Mouse (Mus musculus) neural tube, embryonic 11.5 days (tissue): Measurements from ENCODE around the gene Bmpr1b. TPM values are rescaled to one million over a fixed set of nuclear protein-coding genes. Genes with fewer than 3 reads are reported as not detected.

Source experiments
- ATAC-seq: fragments of 200-750 bp; cut with Nextera tagmentation; 2 replicates; pipeline ENCODE4 v1.8.0; 2017; ENCODE audit warnings: moderate number of reproducible peaks, mild to moderate bottlenecking, moderate TSS enrichment, moderate library complexity; ENCODE audit not compliant: insufficient read depth, low FRiP score, low TSS enrichment
- DNase-seq: peaks from one replicate; pipeline ENCODE4 v3.0.0-alpha.2; 2015; ENCODE audit warnings: low spot score
- H3K27ac ChIP-seq: fragments of 300-500 bp; sonication (generic); 2 replicates; pipeline ENCODE4 v1.5.1; 2014; ENCODE audit warnings: low read depth, mild to moderate bottlenecking, low read length
- H3K27me3 ChIP-seq: fragments of 300-500 bp; sonication (generic); 2 replicates; pipeline ENCODE4 v1.6.1; 2014; ENCODE audit warnings: mild to moderate bottlenecking, low read length, mixed read lengths; ENCODE audit not compliant: control insufficient read depth, insufficient read depth
- H3K36me3 ChIP-seq: fragments of 300-500 bp; sonication (generic); 2 replicates; pipeline ENCODE4 v1.6.1; 2014; ENCODE audit warnings: mild to moderate bottlenecking, low read length, moderate library complexity, mixed read lengths; ENCODE audit not compliant: control insufficient read depth, insufficient read depth
- H3K4me1 ChIP-seq: fragments of 300-500 bp; sonication (generic); 2 replicates; pipeline ENCODE4 v1.6.1; 2014; ENCODE audit warnings: low read length, mixed read lengths; ENCODE audit not compliant: control insufficient read depth, insufficient read depth
- H3K4me2 ChIP-seq: fragments of 300-500 bp; sonication (generic); 2 replicates; pipeline ENCODE4 v1.6.1; 2014; ENCODE audit warnings: low read depth, mild to moderate bottlenecking, moderate library complexity
- H3K4me3 ChIP-seq: fragments of 300-500 bp; sonication (generic); 2 replicates; pipeline ENCODE4 v1.5.1; 2014; ENCODE audit warnings: low read depth, low read length
- H3K9ac ChIP-seq: fragments of 300-500 bp; sonication (generic); 2 replicates; pipeline ENCODE4 v1.6.1; 2014; ENCODE audit warnings: mild to moderate bottlenecking, low read length
- H3K9me3 ChIP-seq: fragments of 300-500 bp; sonication (generic); 2 replicates; pipeline ENCODE4 v1.6.1; 2016; ENCODE audit warnings: low read length; ENCODE audit not compliant: control insufficient read depth
- WGBS: fragments of 180-500 bp; shearing (Covaris S2); extraction: QIAGEN DNeasy Blood & Tissue Kit; methylation state at CpG from one replicate; pipeline ENCODE4 v1.1.7; 2014; 5-methylcytosine and 5-hydroxymethylcytosine counted together
- polyA plus RNA-seq: library from polyadenylated mRNA; unstranded; fragments of >200 nt; fragmentation: Nextera tagmentation; extraction: Ambion mirVana; gene quantifications from 2 replicates; pipeline ENCODE4 v1.2.1, GENCODE M21; 2014

Bmpr1b gene
- polyA plus RNA-seq, 1 experiment from 2014 or later, result 17.8 TPM

DNA sequence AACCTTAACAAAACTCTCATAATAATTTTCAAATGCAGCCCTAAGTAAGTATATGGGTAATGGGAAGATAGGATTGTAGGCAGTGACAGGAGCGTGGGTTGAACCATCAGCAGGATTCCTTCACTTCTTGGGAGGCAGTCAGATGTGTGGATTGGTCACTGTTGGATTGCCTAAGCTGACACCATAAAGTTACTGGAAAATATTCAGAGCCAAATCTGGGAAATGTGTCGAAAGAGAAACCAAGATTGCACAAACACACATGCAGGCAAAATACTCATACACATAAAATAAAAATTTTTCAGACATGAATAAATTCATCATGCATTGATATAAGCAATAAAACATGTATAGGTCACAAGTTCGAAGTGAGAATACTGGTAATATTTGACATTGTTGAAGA, 17.3 kb upstream of the Bmpr1b start:
- no peaks in the 10 kb centered on the region for H3K9me3 ChIP-seq
- no peak overlapping the region for H3K27ac ChIP-seq
- WGBS, result 92% methylated on average over 3 of the region's 3 CpGs
- H3K4me2 ChIP-seq, result no peak overlapping the region
- H3K4me3 ChIP-seq, result no peak overlapping the region
- H3K4me1 ChIP-seq, result no peaks in the 10 kb centered on the region
- H3K9ac ChIP-seq, result no peak overlapping the region
- no peak for DNase-seq
- no peaks in the 10 kb centered on the region for H3K27me3 ChIP-seq
- H3K36me3 ChIP-seq, result no peaks in the 10 kb centered on the region
- no peak for ATAC-seq

DNA sequence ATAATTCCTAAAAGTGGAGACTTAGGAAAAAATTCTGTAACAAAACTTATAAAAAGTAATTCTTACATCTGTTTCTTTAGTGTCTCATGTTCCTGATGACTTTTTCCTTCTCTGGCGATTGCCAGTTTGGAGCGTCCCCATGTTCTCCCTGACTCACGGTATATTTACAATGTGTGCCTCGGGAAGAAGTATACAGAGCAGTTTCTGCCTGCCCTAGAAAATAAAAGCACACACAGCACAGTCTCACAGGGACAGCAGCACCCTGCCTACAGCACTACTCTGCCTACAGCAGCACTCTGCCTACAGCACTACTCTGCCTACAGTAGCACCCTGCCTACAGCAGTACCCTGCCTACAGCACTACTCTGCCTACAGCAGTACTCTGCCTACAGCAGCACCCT, 4.8 kb upstream of the Bmpr1b start:
- Histone ChIP-seq H3K9me3 (no peaks in the 10 kb centered on the region), H3K9ac (no peak overlapping the region), H3K4me3 (no peak overlapping the region), H3K27ac (no peak overlapping the region), H3K27me3 (no peaks in the 10 kb centered on the region), H3K4me1 (no peaks in the 10 kb centered on the region), H3K4me2 (no peak overlapping the region), H3K36me3 (no peaks in the 10 kb centered on the region)
- WGBS, result 86% methylated on average over 4 of the region's 4 CpGs
- ATAC-seq (no peak), DNase-seq (no peak)

DNA sequence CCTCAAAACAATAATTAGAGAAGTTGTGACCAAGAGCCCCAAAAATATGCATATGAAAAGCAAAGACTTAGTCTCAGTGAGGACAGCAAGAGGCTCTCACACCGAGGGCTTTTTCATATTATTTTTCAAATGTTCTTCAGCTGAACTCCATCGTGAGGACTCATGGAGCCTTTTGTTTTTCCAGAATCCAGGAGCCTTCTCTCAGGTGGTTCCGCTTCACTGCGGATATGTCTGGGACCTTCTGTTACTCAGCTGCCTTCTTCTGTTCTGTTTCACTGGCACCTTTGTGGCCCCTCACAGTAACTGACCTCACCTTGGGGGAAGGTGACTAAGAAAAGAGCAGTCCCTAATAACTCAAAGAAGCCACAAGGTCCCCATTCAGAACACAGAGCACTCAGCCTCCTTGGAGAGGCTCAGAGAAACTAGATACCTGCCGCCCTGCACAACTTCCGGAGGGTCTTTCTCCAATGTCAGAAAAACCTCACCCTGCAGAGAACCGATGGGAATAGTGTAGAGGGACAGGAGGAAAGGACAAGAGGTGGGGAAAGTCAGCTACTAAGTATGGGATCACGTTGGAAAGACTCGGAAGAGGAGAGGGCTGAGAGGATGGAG, 868 bp downstream of the Bmpr1b start:
- H3K36me3 ChIP-seq, result no peaks in the 10 kb centered on the region
- no peaks in the 10 kb centered on the region for H3K9me3 ChIP-seq
- H3K9ac ChIP-seq, result peak overlapping the region; percentile 75
- 8% methylated on average over 9 of the region's 9 CpGs for WGBS
- H3K27me3 ChIP-seq, result no peaks in the 10 kb centered on the region; the same call in 1 of the 2 replicates
- H3K4me2 ChIP-seq, result peak overlapping the region; percentile 60
- H3K4me1 ChIP-seq, result no peaks in the 10 kb centered on the region
- no peak for DNase-seq
- peak overlapping the region; percentile 54 for H3K4me3 ChIP-seq
- no peak; the same call in 1 of the 2 replicates for ATAC-seq
- peak overlapping the region; percentile 49; the same call in 1 of the 2 replicates for H3K27ac ChIP-seq

DNA sequence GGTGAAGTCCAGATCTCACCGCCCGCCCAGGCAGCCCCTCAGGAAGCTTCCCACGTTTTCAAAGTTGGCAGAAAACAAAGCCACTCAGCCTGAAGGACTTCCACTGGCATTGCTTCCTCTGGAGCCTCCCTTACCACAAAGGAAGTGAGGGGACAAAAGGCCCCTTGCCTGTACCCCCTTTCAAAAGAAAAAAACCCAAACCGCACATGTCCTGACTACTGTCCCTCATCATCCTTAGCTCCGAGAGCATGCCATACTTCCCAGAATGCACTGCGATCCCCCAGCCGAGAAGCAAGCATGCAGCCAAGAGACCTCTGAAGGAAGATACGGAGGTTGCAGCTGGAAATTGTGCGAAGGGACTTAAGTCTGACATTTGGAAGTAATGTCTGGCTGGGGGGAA, 4.2 kb downstream of the Bmpr1b start:
- no peak for ATAC-seq
- WGBS, result 72% methylated on average over 9 of the region's 9 CpGs

DNA sequence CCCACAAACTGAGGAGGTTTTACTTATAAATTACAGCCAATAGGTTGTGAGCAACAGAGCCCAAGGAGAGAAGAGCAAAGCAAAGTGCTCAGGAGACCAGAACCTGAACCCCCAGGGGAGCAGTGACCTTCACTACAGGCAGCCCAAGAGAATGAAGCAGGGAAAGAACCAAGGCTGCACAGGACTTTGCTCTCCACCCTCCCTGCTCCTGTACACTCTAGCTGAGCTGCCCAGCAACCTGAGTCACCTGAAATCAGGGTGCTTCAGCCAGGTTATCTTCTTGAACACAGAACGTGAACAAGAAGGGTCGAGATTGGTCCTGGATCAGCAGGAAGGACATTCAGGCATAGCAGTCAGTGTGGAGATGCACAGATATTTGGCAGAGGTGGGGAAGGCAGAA, 5.3 kb downstream of the Bmpr1b start:
- Histone ChIP-seq H3K4me1 (no peaks in the 10 kb centered on the region), H3K4me2 (no peak overlapping the region), H3K27me3 (no peaks in the 10 kb centered on the region; the same call in 1 of the 2 replicates), H3K9ac (no peak overlapping the region), H3K4me3 (no peak overlapping the region), H3K9me3 (no peaks in the 10 kb centered on the region), H3K36me3 (no peaks in the 10 kb centered on the region), H3K27ac (no peak overlapping the region)
- DNase-seq (no peak), ATAC-seq (no peak)
- WGBS, result 86% methylated on average over 2 of the region's 2 CpGs

More for the DNA sequence above, 4.2 kb downstream of the Bmpr1b start:
- no peaks in the 10 kb centered on the region for H3K4me1 ChIP-seq
- no peak overlapping the region for H3K9ac ChIP-seq
- DNase-seq, result no peak
- H3K36me3 ChIP-seq, result no peaks in the 10 kb centered on the region
- no peaks in the 10 kb centered on the region for H3K9me3 ChIP-seq
- H3K4me2 ChIP-seq, result no peak overlapping the region
- H3K4me3 ChIP-seq, result no peak overlapping the region
- no peaks in the 10 kb centered on the region; the same call in 1 of the 2 replicates for H3K27me3 ChIP-seq
- no peak overlapping the region for H3K27ac ChIP-seq

DNA sequence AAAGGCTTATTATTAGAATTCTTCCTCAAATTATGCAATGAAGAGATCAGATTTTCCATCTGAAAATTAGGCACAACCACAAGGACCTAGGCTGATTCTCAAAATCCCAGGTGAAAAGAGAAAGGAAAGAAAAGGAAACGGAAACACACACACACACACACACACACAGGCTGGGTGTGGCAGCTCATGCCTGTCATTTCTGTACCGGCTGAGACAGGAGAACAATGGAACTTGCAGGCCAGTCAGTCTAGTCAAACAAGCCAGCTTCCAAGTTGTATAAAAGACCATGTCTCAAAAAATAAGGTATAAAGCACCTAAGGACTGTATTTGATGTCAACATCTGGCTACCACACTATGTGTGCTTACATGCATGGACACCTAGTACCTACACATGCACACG, 7.8 kb downstream of the Bmpr1b start:
- Histone ChIP-seq H3K4me2 (no peak overlapping the region), H3K36me3 (no peaks in the 10 kb centered on the region), H3K4me1 (no peaks in the 10 kb centered on the region), H3K4me3 (no peak overlapping the region), H3K27me3 (no peaks in the 10 kb centered on the region), H3K9me3 (no peaks in the 10 kb centered on the region), H3K27ac (no peak overlapping the region), H3K9ac (no peak overlapping the region)
- DNase-seq (no peak), ATAC-seq (no peak)
- WGBS, result 84% methylated on average over 3 of the region's 3 CpGs

DNA sequence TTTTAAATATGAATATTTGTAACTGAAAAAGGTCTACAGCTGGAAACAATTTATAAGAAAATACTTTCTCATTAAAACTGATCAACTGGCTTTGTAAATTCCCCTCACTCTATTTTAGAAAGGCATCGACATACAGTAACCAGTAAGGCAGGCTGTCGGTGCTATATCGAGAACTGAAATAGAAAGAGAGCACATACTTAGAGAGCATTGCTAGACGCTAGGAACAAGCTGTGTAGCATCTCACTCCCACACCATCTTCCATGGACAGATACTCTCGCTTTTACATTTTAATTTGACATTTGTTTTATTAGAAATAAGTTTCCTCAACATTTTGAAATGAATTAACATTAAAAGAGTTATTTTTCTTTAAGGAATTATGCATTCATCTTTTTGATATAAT, 17.2 kb downstream of the Bmpr1b start:
- WGBS, result 95% methylated on average over 5 of the region's 5 CpGs
- no peaks in the 10 kb centered on the region for H3K27me3 ChIP-seq
- H3K27ac ChIP-seq, result no peak overlapping the region
- DNase-seq, result no peak
- no peak overlapping the region for H3K9ac ChIP-seq
- no peak overlapping the region for H3K4me2 ChIP-seq
- no peak overlapping the region for H3K4me3 ChIP-seq
- no peak for ATAC-seq
- H3K36me3 ChIP-seq, result no peaks in the 10 kb centered on the region
- H3K9me3 ChIP-seq, result no peaks in the 10 kb centered on the region
- H3K4me1 ChIP-seq, result no peaks in the 10 kb centered on the region

DNA sequence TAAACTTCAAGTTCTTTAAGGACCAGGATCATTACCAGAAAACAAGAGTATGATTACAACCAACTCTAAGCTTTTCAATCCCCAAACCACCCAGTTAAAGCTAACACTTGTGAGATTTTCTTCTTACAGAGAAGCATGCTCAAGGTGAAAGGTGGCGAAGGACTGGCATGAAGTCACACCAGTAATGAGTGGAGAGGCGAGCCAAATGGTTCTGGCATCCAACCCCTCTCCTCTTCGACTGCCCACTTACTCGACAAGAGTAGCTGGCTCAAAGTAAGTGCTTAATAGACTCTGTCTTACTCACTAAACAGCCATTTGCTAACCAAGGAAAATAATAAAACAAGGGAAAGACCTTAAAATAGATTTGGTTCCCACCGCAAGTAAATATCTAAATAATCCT, 30.4 kb downstream of the Bmpr1b start:
- ATAC-seq, result no peak
- H3K36me3 ChIP-seq, result no peaks in the 10 kb centered on the region
- H3K27me3 ChIP-seq, result no peaks in the 10 kb centered on the region
- 78% methylated on average over 5 of the region's 5 CpGs for WGBS
- H3K4me3 ChIP-seq, result no peak overlapping the region
- H3K4me2 ChIP-seq, result no peak overlapping the region
- no peaks in the 10 kb centered on the region for H3K9me3 ChIP-seq
- H3K9ac ChIP-seq, result no peak overlapping the region
- no peak for DNase-seq
- H3K27ac ChIP-seq, result no peak overlapping the region
- H3K4me1 ChIP-seq, result no peaks in the 10 kb centered on the region

DNA sequence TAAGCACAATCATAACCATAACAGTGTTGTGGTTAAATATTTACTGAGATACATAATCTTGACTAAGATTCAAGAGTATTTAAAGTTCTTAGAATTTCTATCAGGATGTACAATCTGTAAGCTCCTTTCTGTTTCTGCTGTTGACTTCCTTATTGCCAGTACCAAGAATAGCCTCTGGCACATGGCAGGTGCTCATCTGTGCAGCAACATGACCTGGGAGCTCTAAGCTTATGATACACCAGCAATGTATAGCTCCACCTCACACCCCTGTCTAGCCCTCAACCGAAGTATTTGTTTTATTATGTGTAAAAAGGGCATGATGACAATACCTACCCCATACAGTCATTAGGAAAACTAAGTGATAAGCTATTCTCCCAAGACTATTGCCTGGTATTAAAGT, 42.8 kb downstream of the Bmpr1b start:
- Histone ChIP-seq H3K27ac (no peak overlapping the region), H3K4me2 (no peak overlapping the region), H3K27me3 (no peaks in the 10 kb centered on the region), H3K4me3 (no peak overlapping the region), H3K36me3 (no peaks in the 10 kb centered on the region), H3K4me1 (no peaks in the 10 kb centered on the region), H3K9ac (no peak overlapping the region), H3K9me3 (no peaks in the 10 kb centered on the region)
- DNase-seq (no peak), ATAC-seq (no peak)
- 83% methylated on average over 1 of the region's 1 CpGs for WGBS
